Mouse (Mus musculus): ENCODE data around the gene Acvr1b. TPM values are rescaled to one million over a fixed set of nuclear protein-coding genes. Genes with fewer than 3 reads are reported as not detected.

Gene Acvr1b
- polyA plus RNA-seq (2014; fragmentation: Illumina TruSeq; extraction: RNeasy Lipid Tissue Mini Kit (QIAGEN cat#74804); ENCODE audit: low read depth, low replicate concordance) = 25.3 TPM

GRCm38 (mm10) chr15:101173421-101174211, at the start of gene Acvr1b:
Gene Acvr1b, plus strand, starts transcription at chr15:101174067.

GRCm38 (mm10) chr15:101128181-101129089, 45.4 kb upstream of the Acvr1b start, which contains the start of gene Acvrl1:
Gene Acvrl1, plus strand, starts transcription at chr15:101128522.

GRCm38 (mm10) chr15:101224006-101224906, 50.4 kb downstream of the Acvr1b start, which contains the start of gene Grasp:
Gene Grasp, plus strand, starts transcription at chr15:101224188.

GRCm38 (mm10) chr15:101253886-101254795, 80.3 kb downstream of the Acvr1b start, which contains the start of gene Nr4a1:
Gene Nr4a1, plus strand, starts transcription at chr15:101254269.

Other genes starting within 250 kb of the Acvr1b start
- 0.72 TPM for gene Gm47841, start 126.7 kb upstream of the Acvr1b start, polyA plus RNA-seq (2014; fragmentation: Illumina TruSeq; extraction: RNeasy Lipid Tissue Mini Kit (QIAGEN cat#74804); ENCODE audit: low read depth, low replicate concordance)
- gene Fignl2, start 95.5 kb upstream of the Acvr1b start, polyA plus RNA-seq (2014; fragmentation: Illumina TruSeq; extraction: RNeasy Lipid Tissue Mini Kit (QIAGEN cat#74804); ENCODE audit: low read depth, low replicate concordance) = 3.7 TPM
- not detected for gene Ankrd33, start 58.3 kb upstream of the Acvr1b start, polyA plus RNA-seq (2014; fragmentation: Illumina TruSeq; extraction: RNeasy Lipid Tissue Mini Kit (QIAGEN cat#74804); ENCODE audit: low read depth, low replicate concordance)
- 26.2 TPM for gene Acvrl1, start 45.5 kb upstream of the Acvr1b start, polyA plus RNA-seq (2014; fragmentation: Illumina TruSeq; extraction: RNeasy Lipid Tissue Mini Kit (QIAGEN cat#74804); ENCODE audit: low read depth, low replicate concordance)
- 4.1 TPM for gene Grasp, start 50.1 kb downstream of the Acvr1b start, polyA plus RNA-seq (2014; fragmentation: Illumina TruSeq; extraction: RNeasy Lipid Tissue Mini Kit (QIAGEN cat#74804); ENCODE audit: low read depth, low replicate concordance)
- gene Nr4a1, start 80.2 kb downstream of the Acvr1b start, polyA plus RNA-seq (2014; fragmentation: Illumina TruSeq; extraction: RNeasy Lipid Tissue Mini Kit (QIAGEN cat#74804); ENCODE audit: low read depth, low replicate concordance) = 34.9 TPM
- 23.9 TPM for gene Atg101, start 110.2 kb downstream of the Acvr1b start, polyA plus RNA-seq (2014; fragmentation: Illumina TruSeq; extraction: RNeasy Lipid Tissue Mini Kit (QIAGEN cat#74804); ENCODE audit: low read depth, low replicate concordance)
- gene 6030408B16Rik, start 119.1 kb downstream of the Acvr1b start, polyA plus RNA-seq (2014; fragmentation: Illumina TruSeq; extraction: RNeasy Lipid Tissue Mini Kit (QIAGEN cat#74804); ENCODE audit: low read depth, low replicate concordance) = 3.1 TPM
- 5.3 TPM for gene Krt80, start 196.1 kb downstream of the Acvr1b start, polyA plus RNA-seq (2014; fragmentation: Illumina TruSeq; extraction: RNeasy Lipid Tissue Mini Kit (QIAGEN cat#74804); ENCODE audit: low read depth, low replicate concordance)
- gene Krt7, start 237.0 kb downstream of the Acvr1b start, polyA plus RNA-seq (2014; fragmentation: Illumina TruSeq; extraction: RNeasy Lipid Tissue Mini Kit (QIAGEN cat#74804); ENCODE audit: low read depth, low replicate concordance) = 24.7 TPM

All from adipose tissue, adult 10 weeks (tissue).